Mouse (Mus musculus) embryonic fibroblast, embryonic 13.5 days (primary cell): Measurements from ENCODE around the gene Clic5.

ENCODE experiments used
- CTCF ChIP-seq: IDR thresholded peaks from 2 replicates; pipeline ENCODE4 v1.5.1; 2011; ENCODE audit warnings: mild to moderate bottlenecking, control low read depth, low read length, moderate library complexity, borderline replicate concordance; ENCODE audit not compliant: insufficient read depth
- POLR2A ChIP-seq: IDR thresholded peaks from 2 replicates; pipeline ENCODE4 v1.6.1; 2011; ENCODE audit warnings: low read depth, mild to moderate bottlenecking, control low read depth, low read length, moderate library complexity

GRCm38 (mm10) chr17:44188769-44189145 is 373 bp downstream of the Clic5 start:
- TF ChIP-seq POLR2A (no peak), CTCF (no peak)
